Mouse (Mus musculus): Measurements from ENCODE around the gene Prr14l. TPM values are rescaled to one million over a fixed set of nuclear protein-coding genes. Genes with fewer than 3 reads are reported as not detected.
A peak's percentile ranks its signal among the peaks of the same experiment; 100 is the strongest.
"Not testable (repeated sequence)": the region's sequence is repeated elsewhere in the genome, so short reads cannot be mapped to it uniquely, and the experiment has no call there.

The Prr14l gene
- 8.2 and 9.7 TPM in 2 replicates for polyA plus RNA-seq (2015; fragmentation: Nextera tagmentation; extraction: Ambion mirVana)

- H3K9me3 ChIP-seq: no peaks in the 10 kb centered on the region
- ATAC-seq (ENCODE audit: low read depth): peak; percentile 97
- peak within 1 kb of the TSS; percentile 88 for H3K4me2 ChIP-seq
- H3K9ac ChIP-seq: peak within 1 kb of the TSS; percentile 96
- peak within 1 kb of the TSS; percentile 92 for H3K4me3 ChIP-seq
- H3K4me1 ChIP-seq (replicated peaks): peaks cover 36% of the 10 kb centered on the region
- peak within 1 kb of the TSS; percentile 91 for H3K27ac ChIP-seq (replicated peaks)
- no peaks in the 10 kb centered on the region for H3K27me3 ChIP-seq
- 0 out of 2 replicates have a peak, but pooled peaks cover 12% of the 10 kb centered on the region for H3K36me3 ChIP-seq
- under 1% methylated on average over 51 of the region's 51 CpGs for WGBS
Measured at GRCm38 (mm10) chr5:32853731-32854507, at the start of gene Prr14l. Gene Prr14l, minus strand, starts transcription at chr5:32854256.

GRCm38 (mm10) chr5:32886739-32887138, 32.7 kb upstream of the Prr14l start:
- no peaks in the 10 kb centered on the region for H3K4me1 ChIP-seq (replicated peaks)
- 74% methylated on average over 3 of the region's 3 CpGs for WGBS
- H3K27ac ChIP-seq (replicated peaks): no peak overlapping the region
- H3K36me3 ChIP-seq: peaks cover 83% of the 10 kb centered on the region
- H3K27me3 ChIP-seq: no peaks in the 10 kb centered on the region
- no peaks in the 10 kb centered on the region for H3K9me3 ChIP-seq
- no peak overlapping the region for H3K4me2 ChIP-seq
- no peak overlapping the region for H3K9ac ChIP-seq
- no peak overlapping the region for H3K4me3 ChIP-seq
- no peak for ATAC-seq (ENCODE audit: low read depth)

- Histone ChIP-seq H3K9ac (no peak overlapping the region), H3K4me3 (no peak overlapping the region), H3K27ac (replicated peaks) (no peak overlapping the region), H3K4me1 (replicated peaks) (no peaks in the 10 kb centered on the region), H3K36me3 (peaks cover 83% of the 10 kb centered on the region), H3K4me2 (no peak overlapping the region), H3K27me3 (no peaks in the 10 kb centered on the region), H3K9me3 (no peaks in the 10 kb centered on the region)
- WGBS: 91% methylated on average over 5 of the region's 5 CpGs
- ATAC-seq (ENCODE audit: low read depth): no peak
Measured at GRCm38 (mm10) chr5:32872346-32872745, 18.3 kb upstream of the Prr14l start.

GRCm38 (mm10) chr5:32869389-32870024, 15.5 kb upstream of the Prr14l start:
- 97% methylated on average over 5 of the region's 5 CpGs for WGBS
- Histone ChIP-seq H3K4me3 (no peak overlapping the region), H3K4me2 (no peak overlapping the region), H3K4me1 (replicated peaks) (peaks cover 4% of the 10 kb centered on the region), H3K36me3 (peaks cover 68% of the 10 kb centered on the region), H3K27me3 (no peaks in the 10 kb centered on the region), H3K27ac (replicated peaks) (no peak overlapping the region), H3K9ac (no peak overlapping the region), H3K9me3 (no peaks in the 10 kb centered on the region)
- no peak for ATAC-seq (ENCODE audit: low read depth)

GRCm38 (mm10) chr5:32863253-32864228, 9.5 kb upstream of the Prr14l start, which contains the start of gene Depdc5:
Gene Depdc5, plus strand, starts transcription at chr5:32863701.
- Histone ChIP-seq H3K9ac (peak within 1 kb of the TSS; percentile 83), H3K27ac (replicated peaks) (peak within 1 kb of the TSS; percentile 70), H3K4me1 (replicated peaks) (peaks cover 13% of the 10 kb centered on the region), H3K4me2 (peak within 1 kb of the TSS; percentile 84), H3K27me3 (no peaks in the 10 kb centered on the region), H3K4me3 (peak within 1 kb of the TSS; percentile 71), H3K36me3 (peaks cover 17% of the 10 kb centered on the region), H3K9me3 (no peaks in the 10 kb centered on the region)
- WGBS: under 1% methylated on average over 64 of the region's 64 CpGs
- peak; percentile 99 for ATAC-seq (ENCODE audit: low read depth)

GRCm38 (mm10) chr5:32862469-32863132, 8.5 kb upstream of the Prr14l start:
- Histone ChIP-seq H3K27ac (replicated peaks) (no peak overlapping the region), H3K27me3 (no peaks in the 10 kb centered on the region), H3K4me3 (no peak overlapping the region), H3K4me1 (replicated peaks) (peaks cover 13% of the 10 kb centered on the region), H3K4me2 (peak overlapping the region; percentile 84), H3K9me3 (no peaks in the 10 kb centered on the region), H3K9ac (no peak overlapping the region), H3K36me3 (peaks cover 8% of the 10 kb centered on the region; the same call in 1 of the 2 replicates)
- no peak for ATAC-seq (ENCODE audit: low read depth)
- 55% methylated on average over 6 of the region's 6 CpGs for WGBS

GRCm38 (mm10) chr5:32861082-32861481, 7.0 kb upstream of the Prr14l start:
- Histone ChIP-seq H3K9ac (no peak overlapping the region), H3K4me1 (replicated peaks) (peaks cover 17% of the 10 kb centered on the region), H3K4me2 (no peak overlapping the region), H3K9me3 (no peaks in the 10 kb centered on the region), H3K27me3 (no peaks in the 10 kb centered on the region), H3K27ac (replicated peaks) (no peak overlapping the region), H3K4me3 (no peak overlapping the region), H3K36me3 (no peaks in the 10 kb centered on the region)
- ATAC-seq (ENCODE audit: low read depth): no peak
- WGBS: 94% methylated on average over 1 of the region's 1 CpGs

- Histone ChIP-seq H3K9ac (peak overlapping the region; percentile 70), H3K27me3 (no peaks in the 10 kb centered on the region), H3K36me3 (no peaks in the 10 kb centered on the region), H3K4me2 (peak overlapping the region; percentile 61), H3K4me3 (peak overlapping the region; percentile 52), H3K4me1 (replicated peaks) (peaks cover 16% of the 10 kb centered on the region), H3K9me3 (no peaks in the 10 kb centered on the region), H3K27ac (replicated peaks) (peak overlapping the region; percentile 71; the same call in 1 of the 2 replicates)
- ATAC-seq (ENCODE audit: low read depth): no peak
- WGBS: 5% methylated on average over 6 of the region's 6 CpGs
Measured at GRCm38 (mm10) chr5:32857781-32858220, 3.7 kb upstream of the Prr14l start.

GRCm38 (mm10) chr5:32855274-32855673, 1.2 kb upstream of the Prr14l start:
- not testable (repeated sequence) for H3K9ac ChIP-seq; H3K4me3 ChIP-seq; H3K27ac ChIP-seq (replicated peaks); H3K27me3 ChIP-seq; H3K4me2 ChIP-seq; ATAC-seq (ENCODE audit: low read depth); H3K9me3 ChIP-seq; H3K36me3 ChIP-seq
- H3K4me1 ChIP-seq (replicated peaks): peaks cover 36% of the 10 kb centered on the region
- WGBS: 86% methylated on average over 3 of the region's 3 CpGs

GRCm38 (mm10) chr5:32854818-32855217, 762 bp upstream of the Prr14l start:
- Histone ChIP-seq H3K4me1 (replicated peaks) (peaks cover 36% of the 10 kb centered on the region), H3K4me2 (no peak overlapping the region), H3K27me3 (no peaks in the 10 kb centered on the region), H3K4me3 (no peak overlapping the region), H3K9ac (0 out of 2 replicates have a peak overlapping the region, but pooled peaks have one; percentile 58), H3K9me3 (no peaks in the 10 kb centered on the region), H3K27ac (replicated peaks) (peak overlapping the region; percentile 72), H3K36me3 (0 out of 2 replicates have a peak, but pooled peaks cover 8% of the 10 kb centered on the region)
- no peak for ATAC-seq (ENCODE audit: low read depth)
- WGBS: 89% methylated on average over 4 of the region's 4 CpGs

GRCm38 (mm10) chr5:32852026-32852425, 2.0 kb downstream of the Prr14l start:
- Histone ChIP-seq H3K9ac (peak overlapping the region; percentile 56), H3K27ac (replicated peaks) (no peak overlapping the region; the same call in 1 of the 2 replicates), H3K36me3 (0 out of 2 replicates have a peak, but pooled peaks cover 16% of the 10 kb centered on the region), H3K4me3 (peak overlapping the region; percentile 11; the same call in 1 of the 2 replicates), H3K9me3 (no peaks in the 10 kb centered on the region), H3K27me3 (no peaks in the 10 kb centered on the region), H3K4me1 (replicated peaks) (peaks cover 32% of the 10 kb centered on the region), H3K4me2 (peak overlapping the region; percentile 88)
- WGBS: 56% methylated on average over 6 of the region's 6 CpGs
- no peak for ATAC-seq (ENCODE audit: low read depth)

Measured in neural tube, embryonic 13.5 days (tissue).